Mouse (Mus musculus): ENCODE data around the gene Atp6v0e.

The Atp6v0e gene

DNA sequence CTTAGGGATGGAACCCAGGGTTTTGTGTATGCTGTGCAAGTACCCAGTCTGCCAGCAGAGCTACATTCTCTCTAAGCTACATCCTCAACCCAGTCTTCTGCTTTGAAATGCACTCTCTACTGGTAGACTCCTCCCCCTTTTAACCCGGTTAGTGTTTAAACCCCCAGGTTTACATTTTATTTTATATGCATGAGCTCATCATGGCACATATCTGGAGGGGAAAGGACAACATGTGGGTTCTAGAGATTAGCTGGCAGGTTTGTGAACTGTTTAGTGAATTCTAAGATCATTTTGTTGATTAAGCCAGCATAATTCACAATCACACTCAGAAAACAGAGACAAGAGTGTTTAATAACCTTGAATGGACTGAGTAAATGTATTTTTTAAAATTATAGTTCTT, 61.8 kb downstream of the Atp6v0e start:
- no peak for DNase-seq

GRCm38 (mm10) chr17:26726674-26727073, 63.6 kb downstream of the Atp6v0e start:
- no peak for DNase-seq

DNA sequence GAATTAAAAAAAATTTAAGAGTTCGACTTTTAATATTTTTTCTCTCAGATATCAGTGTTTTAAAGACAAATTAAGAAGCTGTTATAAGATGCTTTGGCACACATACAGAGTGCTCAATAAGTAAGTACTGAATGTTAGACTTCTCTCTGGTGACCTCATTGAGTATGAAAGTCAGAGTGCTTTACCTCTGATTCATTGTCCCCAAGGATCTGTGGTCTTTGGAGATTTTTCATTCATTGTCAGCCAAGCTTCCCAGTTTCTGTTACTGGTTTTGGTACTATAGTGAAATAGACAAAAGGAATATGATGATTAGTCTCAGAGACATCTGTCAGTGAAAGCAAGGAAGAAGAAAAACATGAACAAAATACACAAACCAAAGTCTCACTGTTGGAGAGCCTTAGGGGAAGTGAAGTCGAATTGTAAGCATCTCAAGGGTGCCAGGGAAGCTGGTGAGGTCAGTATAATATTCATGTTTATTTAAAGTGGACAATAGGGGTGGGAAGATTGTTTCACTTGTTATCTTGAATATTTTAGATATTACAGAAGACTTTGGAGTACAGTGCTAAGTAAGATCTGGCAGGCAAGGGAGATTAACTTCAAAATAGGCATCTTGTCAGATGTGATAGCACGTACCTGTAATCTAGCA, 64.2 kb downstream of the Atp6v0e start:
- DNase-seq = no peak

- no peak for DNase-seq
Observed at GRCm38 (mm10) chr17:26742581-26742980, 79.5 kb downstream of the Atp6v0e start.

DNA sequence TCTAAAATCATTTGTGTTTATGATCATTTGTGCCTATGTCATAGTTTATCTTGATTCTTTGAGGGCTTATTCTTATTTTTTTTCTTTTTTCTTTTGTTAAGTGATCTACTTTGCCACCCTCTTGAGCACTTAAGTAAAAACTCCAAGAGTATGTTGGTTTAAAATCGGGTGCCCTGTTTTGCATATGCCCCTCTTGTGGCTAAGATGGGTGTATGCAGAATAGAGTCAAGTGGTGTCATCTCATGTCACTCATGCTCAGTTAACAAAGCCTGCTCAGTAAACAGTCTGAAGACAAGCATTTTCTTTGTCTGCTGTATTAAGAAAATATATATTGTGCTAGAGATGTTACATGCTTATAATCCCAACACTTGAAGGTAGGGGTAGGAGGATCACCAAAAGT, 80.3 kb downstream of the Atp6v0e start:
- no peak for DNase-seq

Data from thymus, postnatal 4 days (tissue).